Mouse (Mus musculus): ENCODE data around the gene Olfr38.

Olfr38 gene

DNA sequence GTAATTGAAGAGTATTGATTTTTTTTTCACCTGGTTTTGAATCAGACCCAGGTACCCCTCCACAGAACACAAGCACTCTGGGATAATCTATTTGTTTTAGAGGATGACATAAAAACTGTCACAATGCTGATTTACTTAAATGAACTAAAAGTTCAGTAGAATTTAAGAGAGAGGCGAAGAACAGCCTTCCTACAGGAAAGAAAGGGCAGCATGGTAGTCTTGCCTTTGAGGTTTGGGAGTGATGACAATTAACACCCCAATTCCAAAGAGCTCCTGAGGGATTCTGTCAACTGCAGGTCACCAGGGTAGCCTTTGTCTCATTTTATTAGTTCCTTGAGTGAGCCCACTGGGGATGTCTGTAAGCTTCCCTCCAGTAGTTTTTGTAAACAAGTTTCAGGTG, at the start of gene Olfr38:
Gene Olfr38 (plus strand): TSS at position 301 of the 400 bp plus-strand sequence.
- DNase-seq, result no peak

DNA sequence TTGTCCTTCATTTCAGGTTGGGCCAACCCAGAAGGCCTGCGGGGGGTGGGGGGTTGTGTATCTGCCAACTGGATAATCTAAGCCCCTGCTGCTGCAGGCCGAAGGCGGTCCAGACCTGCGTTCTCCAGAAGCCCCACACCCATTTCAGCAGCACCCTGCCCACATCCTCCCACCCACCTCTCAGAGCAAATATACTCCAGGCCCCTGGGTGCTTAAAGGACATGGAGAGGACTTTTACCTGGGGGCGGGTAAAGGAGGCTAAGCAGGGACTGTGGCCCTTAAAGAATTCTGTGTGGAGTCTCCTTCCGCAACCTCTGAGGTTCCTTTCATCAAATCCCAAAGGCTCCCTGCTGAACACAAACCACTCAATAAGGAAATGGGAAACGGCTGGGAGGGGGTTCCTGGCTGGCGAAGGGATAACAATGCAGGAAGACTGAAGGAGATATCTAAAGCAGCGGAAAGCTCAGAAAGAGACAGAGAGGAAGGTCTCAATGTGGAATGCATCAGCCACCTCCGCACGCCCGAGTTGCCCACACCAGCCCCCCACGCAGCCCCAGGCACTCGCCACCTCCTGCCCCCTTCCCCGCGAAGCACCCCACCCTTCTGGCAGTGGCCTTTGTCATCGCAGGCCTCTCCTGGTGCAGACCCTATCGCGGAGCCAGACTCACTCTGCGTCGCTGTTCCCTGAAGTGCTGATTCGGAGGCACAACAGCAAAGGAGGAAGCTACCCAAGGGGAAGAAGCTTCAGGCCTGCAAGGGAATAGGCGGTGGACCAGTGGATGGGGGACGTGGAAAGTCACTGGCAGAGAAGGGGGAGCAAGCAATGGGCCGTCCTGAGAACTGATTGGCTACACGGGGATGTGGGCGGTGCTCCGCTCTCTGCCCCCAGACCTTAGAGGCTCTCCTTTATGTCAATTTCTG, 46.7 kb upstream of the Olfr38 start, which contains the start of gene Tcaf1:
Gene Tcaf1 (minus strand): TSS at position 798 of the 921 bp plus-strand sequence.
- DNase-seq, result peak; percentile 84 to 90

DNA sequence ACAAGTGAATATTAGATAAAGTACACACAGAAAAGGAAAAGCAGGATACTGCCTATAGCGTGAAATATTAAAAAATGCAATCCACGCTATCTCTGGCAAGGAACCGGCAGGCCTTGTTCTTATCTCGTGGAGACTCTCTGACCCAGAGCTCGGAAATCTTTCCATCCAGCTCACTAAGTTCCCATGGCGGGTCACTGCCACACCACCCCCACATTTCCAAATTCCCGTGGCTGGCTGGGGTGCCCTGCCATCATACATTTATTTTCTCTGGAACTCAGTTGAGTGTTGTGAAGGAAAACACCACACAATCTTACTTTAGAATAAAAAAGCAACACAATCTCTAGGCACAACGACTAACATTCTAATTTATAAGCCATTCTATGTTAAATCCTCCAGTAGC, 41.5 kb upstream of the Olfr38 start:
- DNase-seq, result no peak

DNA sequence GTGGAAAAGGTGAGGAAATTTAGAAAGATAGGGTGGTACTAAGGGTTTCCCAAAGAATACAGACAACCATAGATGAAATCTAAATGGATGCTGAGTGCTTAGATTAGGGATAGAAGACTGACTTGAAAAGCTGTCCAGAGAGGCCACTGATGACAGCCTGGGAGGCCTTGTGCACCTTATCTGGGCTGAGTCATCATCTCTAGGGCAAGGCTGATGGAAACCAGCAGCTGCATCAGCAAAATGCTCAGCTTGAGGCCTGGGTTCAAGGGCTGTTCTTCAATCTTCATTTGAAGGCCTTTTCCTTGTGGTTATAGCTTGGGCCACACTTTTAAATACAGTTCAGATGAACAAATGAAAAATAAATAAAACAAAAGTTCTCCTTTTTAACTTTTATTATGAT, 38.2 kb upstream of the Olfr38 start:
- DNase-seq, result no peak

DNA sequence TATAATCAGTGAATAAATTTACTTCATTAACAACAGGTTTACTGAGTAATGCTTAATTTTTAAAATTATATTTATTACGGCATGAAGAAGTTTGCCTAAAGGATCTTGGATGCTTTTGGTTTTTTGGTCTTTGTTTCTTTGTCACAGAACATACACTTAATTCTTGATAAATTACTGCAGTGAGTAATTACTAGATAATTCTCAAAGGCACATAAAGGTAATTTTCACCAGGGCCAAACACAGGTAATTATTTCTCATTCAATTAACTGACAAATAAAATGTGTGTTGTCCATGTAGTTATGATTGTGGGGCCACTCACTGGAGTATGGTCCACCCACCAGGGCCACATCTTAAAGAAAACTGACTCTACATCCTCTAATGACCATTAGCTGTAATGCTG, 17.1 kb upstream of the Olfr38 start, which contains the start of gene Olfr453:
Gene Olfr453 (plus strand): TSS at position 301 of the 400 bp plus-strand sequence.
- no peak for DNase-seq

DNA sequence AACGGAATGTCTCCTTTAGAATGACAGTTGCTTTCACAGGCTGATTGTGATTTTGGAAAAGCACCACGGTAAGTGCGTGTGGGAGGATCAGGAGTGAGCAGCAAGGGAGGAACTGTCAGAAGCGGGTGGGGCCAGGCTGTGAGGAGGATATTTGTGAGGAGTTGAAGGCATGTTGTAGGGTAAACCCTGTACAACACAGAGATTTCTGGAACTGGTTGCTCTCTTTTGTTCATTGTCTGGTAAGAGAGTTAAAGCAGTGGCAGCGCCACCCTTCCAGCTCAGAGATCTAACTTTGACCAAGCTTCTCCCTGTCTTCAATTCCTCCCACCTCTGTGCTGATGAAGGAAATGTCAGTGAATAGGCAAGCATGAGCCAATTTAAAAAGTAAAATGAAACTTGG, 13.9 kb upstream of the Olfr38 start:
- no peak for DNase-seq

DNA sequence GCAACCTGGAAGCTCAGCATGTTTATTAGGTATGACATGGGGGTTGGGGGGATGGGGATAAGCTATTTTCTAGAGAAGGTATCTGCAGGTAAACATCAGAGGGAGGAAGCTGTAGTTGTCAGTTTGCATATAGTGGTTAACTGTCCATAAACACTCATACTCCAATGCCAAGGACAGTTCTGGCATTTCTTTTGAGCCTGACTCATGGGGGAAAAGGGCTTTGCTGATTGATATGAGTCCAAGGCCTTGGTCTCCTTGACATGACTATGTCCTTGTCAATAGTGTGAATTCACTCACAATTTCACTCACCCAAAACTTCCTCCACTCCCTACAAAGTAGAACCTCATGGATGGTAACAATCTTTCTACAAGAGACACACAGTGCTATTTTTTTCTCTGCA, 8.4 kb upstream of the Olfr38 start:
- DNase-seq, result no peak

DNA sequence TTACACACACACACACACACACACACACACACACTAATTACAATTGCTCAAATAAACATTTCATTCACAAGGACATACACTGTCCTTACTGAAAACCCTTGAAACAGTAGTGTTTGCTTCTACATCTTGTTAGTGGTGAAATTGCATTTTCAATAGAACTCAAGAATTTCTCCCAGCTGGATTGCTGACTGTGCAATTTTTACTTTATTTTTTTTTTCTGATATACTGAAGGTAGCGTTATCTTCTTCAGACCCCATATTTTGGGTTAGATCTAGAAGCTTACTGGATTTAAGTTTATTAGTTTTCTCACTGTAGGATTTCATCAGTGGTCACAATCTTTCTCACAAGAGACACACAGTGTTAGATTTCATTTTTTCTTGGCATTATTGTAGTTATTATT, 20.9 kb downstream of the Olfr38 start:
- no peak for DNase-seq

DNA sequence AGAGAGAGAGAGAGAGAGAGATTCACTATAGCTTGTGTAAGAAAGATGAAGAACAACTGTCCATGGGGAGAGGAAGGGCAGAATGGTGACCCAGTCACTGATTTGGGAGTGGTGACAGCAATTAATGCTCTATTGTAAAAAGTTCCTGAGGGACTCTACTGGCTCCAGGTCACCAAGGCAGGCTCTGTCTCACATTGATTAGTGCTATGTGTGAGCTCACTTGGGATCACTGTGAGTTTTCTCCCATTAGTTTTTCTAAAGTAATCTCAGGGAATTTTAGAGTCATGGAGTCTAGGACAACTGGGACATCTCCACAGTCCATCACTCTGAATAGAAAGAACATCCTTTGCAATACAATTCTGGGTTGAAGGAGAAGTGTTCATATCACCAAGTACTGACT, 28.6 kb downstream of the Olfr38 start, which contains the start of gene Olfr452:
Gene Olfr452 (plus strand): TSS at position 301 of the 400 bp plus-strand sequence.
- no peak for DNase-seq

DNA sequence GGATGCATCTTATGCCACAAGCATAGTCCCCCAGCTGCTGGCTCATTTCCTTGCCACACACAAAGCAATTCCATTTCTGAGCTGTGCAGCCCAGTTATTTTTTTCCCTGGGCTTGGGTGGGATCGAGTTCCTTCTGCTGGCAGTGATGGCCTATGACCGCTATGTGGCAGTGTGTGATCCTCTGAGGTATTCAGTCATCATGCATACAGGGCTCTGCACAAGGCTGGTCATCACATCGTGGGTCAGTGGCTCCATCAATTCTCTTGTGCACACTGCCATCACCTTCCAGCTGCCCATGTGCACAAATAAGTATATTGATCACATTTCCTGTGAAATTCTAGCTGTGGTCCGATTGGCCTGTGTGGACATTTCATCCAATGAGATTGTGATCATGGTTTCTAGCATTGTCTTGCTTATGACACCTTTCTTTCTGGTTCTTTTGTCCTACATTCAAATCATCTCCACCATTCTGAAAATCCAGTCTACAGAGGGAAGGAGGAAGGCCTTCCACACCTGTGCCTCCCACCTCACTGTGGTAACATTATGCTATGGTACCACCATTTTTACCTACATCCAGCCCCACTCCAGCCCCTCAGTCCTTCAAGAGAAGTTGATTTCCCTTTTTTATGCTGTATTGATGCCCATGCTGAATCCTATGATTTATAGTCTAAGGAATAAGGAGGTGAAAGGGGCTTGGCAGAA, 34.2 kb downstream of the Olfr38 start:
- peak in 1 of 2 experiments; percentile 3 for DNase-seq

DNA sequence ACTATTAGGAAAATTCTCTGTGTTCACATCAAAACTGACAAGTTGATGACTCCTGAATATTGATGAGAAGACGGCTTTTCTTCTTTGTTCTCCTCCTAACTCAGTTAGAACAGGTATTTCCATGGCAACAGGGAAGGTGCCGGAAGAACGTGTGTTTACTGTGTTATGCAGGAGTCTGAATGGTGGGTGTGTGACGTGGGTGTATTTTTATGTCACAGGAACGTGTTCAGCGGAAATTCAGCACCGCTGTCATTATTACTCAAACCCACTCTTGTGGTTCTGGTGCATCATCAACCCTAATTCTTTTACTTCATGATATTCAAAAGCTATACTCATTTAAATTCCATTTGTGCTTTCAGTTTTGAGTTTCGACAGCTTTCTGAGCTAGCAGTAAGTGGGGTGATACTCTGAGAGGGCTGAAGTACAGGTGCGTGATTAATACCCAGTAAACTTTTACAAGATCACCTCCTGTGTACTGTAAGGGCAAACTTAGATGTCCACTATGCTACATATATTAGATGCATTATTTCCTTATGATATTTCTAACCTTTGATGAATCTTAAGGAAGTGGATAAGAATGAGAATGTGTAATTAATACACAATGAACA, 34.8 kb downstream of the Olfr38 start:
- DNase-seq, result no peak

DNA sequence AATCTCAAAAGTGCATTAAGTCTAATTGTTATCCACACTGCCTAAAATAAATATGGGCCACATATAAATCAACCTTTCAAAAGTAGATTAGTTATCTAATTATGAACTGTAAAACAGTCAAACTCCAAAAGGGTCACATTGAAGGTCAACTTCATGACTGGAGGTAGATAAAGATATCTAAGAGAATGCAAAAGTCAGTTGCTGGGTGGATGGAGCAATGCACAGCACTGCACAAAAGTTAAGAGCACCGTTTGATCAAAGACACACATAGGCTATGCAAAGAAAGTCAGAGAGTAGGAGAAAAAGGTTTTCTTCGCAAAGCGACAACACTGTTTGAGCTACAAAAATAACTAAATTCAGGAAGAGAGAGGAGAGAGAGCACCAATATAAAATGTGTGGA, 38.8 kb downstream of the Olfr38 start:
- no peak for DNase-seq

DNA sequence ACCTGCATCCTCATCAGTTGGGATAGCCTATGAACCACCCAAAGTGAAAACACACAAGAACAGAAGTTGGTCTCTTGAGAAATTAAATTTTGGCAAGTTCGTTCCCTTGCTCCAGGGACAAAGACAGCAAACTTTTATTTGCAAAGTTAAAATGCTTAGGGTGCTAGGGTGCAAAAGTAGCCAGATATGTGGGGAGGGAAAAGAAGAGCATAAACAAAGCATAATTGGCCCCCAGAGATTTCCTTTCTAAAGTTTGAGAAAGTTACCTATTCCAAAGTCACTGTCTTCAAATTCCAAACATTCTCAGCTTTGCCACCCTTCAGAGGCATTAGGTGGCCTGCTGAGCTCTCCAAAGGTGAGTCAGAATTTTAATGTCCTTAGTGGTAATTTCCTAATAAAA, 55.4 kb downstream of the Olfr38 start, which contains the start of gene Olfr450:
Gene Olfr450 (plus strand): TSS at position 301 of the 400 bp plus-strand sequence.
- no peak for DNase-seq

All from kidney, postnatal 4 days (tissue).